Mouse (Mus musculus): ENCODE results near the gene Rangrf. TPM values are rescaled to one million over a fixed set of nuclear protein-coding genes. Genes with fewer than 3 reads are reported as not detected.

The Rangrf gene
- polyA plus RNA-seq (2021; fragmentation: Nextera tagmentation) = 26.7 and 27.0 TPM in 2 replicates
- long read RNA-seq, experiment 1, partial matches to known transcripts = 0 of 5 reads
- long read RNA-seq, experiment 1, other reads (novel, unspliced or antisense) = 0 of 5 reads
- long read RNA-seq, experiment 2, transcript Rangrf-201 (5 exons, 820 nt) = major isoform, 12 of 13 reads
- long read RNA-seq, experiment 2, partial matches to known transcripts = 1 of 13 reads
- long read RNA-seq, experiment 2, other reads (novel, unspliced or antisense) = 0 of 13 reads

DNA sequence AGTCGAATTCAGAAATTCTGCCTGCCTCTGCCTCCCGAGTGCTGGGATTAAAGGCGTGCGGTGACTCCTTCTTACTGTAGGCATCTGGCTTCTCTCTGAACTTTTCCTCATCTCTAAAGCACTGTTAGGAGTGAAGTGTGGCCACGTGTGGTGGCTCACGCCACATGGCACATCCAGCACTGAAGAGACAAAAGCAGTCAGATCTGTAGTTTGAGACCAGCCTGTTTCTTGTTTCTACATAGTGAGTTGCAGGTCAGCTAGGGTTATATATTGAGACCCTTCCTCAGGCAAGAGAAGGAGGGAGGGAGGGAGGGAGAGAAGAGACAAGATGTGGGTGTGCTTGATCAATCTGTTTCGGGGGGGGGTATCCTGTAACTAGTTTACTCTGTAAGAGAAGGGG is at the start of gene Rangrf:
Gene Rangrf, minus strand, starts transcription at position 101 of the 400 bp plus-strand sequence.

DNA sequence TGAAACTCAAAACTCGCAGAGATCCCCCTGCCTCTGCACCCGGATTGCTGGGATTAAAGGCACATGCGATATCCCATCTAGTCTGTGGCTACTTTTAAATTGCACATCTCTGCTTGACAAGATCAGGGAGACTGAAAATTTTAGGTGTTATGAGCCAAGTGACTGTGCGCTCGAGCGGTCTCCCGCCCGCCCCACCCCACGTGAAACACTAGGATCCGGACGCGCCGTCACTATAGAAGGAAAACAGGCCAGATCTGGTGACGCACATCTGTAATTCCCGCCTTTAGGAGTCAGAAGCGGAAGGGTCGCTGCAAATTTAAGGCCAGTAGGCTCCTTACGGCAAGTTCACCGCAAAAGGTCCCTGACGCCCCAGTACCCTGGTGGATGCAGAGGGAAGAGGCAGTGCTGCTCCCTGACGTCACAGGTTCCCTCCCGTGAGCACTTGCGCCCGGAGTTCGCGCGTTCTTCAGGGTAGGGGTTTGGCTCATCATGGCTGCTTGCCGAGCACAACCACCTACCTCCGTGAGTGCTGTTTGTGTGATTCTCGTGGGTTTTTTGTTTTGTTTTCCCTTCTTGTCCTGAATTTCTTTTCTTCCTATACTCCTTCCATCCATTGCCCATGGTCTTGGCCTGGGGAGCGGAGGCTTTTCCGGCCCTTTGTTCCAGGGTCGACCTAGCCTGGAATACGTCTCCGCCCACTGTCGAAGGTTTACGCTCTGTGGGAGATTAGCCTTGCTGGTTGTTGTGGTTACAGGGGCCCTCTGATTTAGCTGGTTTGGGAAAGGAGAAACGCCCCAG is 40.9 kb upstream of the Rangrf start, which contains the start of gene Ctc1:
Gene Ctc1, plus strand, starts transcription at position 268 of the 798 bp plus-strand sequence.

DNA sequence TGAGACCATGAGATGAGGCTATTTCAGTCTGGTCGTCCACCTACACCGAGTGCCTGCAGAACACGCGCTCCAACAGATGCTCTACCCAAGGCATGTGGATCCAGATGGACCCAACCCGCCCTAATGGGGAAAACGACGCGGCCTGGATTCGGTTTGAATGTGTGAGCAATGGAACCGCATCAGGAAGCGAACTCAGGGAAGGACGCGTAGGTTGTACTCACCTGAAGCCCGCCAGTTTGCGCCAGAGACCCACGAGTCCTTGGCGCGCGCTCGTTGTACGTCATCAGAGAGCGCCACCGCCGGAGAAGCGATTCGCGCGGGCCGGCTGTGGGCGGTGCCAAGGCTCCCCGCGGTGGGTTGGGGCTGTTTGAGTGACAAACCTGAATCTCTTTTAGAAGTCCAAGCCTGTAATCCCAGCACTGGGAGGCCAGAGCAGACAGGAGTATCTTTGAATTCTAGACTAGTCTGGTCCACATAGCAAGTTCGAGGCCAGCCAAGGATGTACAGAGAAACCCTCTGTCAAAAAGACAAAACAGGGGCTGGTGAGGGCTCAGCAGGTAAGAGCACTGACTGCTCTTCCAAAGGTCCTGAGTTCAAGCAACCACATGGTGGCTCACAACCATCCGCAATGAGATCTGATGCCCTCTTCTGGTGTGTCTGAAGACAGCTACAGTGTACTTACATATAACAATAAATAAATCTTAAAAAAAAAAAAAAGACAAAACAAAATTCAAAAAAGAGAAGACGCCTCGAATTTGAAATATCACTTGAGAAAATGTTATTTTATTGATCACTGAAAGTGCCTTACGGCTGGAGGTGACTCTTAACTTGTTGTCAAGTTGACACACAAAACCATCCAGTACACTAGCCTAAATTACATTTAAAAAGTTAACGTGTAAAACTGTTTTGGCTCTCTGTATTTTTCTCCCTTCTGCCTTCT is 33.5 kb upstream of the Rangrf start, which contains the start of gene Pfas:
Gene Pfas, minus strand, starts transcription at position 279 of the 940 bp plus-strand sequence.

DNA sequence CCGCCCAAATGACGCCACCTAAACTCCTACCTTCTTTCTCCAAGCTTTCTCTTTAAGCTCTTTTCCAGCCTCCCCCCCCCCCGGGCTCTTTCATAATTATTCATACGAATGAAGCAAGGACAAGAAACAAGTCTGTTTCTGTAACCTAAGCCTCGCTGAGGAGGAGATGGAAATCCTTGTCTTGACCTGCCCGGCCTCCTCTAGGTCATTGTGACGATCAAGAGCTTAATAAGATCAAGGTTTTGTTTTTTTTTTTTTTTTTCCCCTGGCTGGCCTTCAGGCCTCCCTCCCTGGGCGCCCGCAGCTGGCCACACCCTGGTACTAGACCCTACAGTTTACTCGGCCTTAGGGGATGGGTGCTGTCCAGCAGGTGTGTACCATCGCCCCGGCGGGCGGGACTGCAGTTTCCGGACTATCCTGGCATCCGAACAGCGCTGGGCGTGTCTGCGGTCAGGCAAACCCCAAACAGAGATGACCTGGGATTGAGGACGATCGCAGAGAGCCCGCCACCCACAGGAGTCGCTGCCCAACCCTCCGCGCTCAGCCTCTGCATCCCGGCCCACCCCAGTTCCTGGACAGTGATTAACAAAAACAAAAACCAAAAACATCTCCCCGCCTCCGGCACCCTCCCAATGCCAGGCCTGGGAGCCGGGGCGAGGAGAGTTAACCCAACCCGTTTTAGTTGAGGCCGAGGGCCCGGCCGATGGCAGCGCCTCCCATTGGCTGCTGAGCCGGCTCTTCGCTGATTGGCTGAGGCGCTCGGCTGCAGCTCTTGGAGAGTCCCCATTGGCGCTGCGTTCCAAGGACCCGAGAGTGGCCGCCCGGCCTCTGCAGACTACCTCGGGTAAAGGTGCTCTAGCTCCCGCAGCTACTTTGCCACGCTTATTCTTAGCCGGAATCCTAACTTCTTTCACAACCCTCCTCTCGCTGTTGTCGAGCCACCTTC is 7.4 kb downstream of the Rangrf start, which contains the start of gene Slc25a35:
Gene Slc25a35, plus strand, starts transcription at position 795 of the 946 bp plus-strand sequence.

DNA sequence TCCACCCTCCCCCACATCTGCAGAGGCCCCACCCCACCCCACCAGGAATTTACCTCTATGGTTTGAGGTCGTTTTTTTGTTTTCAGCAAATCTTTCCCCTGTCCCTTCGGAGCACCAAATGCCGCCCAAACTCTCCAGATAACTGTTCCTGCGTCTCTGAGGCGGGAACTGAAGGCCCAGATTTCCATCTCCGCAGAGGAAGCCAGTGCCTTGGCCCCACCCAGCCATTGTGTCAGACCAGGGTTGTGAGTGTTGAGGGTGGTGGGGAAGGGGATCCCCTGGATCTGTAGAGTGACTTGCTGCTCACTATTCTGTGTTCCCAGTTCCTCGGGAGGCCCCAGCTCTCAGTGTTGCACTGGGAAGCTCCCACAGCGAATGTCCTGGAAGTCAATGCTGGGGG is 17.7 kb downstream of the Rangrf start, which contains the start of gene Arhgef15:
Gene Arhgef15, minus strand, starts transcription at position 173 of the 400 bp plus-strand sequence.

DNA sequence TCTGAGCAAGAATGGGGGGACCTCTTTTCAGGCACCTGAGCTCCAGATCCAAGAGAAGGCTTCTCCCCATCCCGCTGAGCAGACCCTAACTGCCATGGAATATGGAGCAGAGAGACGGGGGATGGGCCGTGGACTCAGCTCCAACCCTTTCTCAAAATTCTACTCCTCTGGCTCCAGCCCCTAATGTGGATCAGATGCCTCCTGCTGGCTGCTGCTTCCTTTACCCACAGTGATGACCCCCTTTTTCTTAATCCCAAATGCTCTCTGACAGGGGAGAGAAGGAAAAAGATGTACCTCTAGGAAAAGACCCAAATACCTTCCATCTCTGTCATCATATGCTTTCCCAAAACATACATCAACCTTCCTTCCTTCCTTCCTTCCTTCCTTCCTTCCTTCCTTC is 48.0 kb downstream of the Rangrf start, which contains the start of gene Odf4:
Gene Odf4, minus strand, starts transcription at position 101 of the 400 bp plus-strand sequence.

Other genes with a start within 250 kb of the Rangrf start
- 89.7 and 92.9 TPM in 2 replicates for gene Ndel1, start 103.3 kb downstream of the Rangrf start, polyA plus RNA-seq (2021; fragmentation: Nextera tagmentation)
- gene Rnf222, start 86.6 kb downstream of the Rangrf start, polyA plus RNA-seq (2021; fragmentation: Nextera tagmentation) = not detected in 2 replicates
- 3,549 and 3,569 TPM in 2 replicates for gene Rpl26, start 73.6 kb downstream of the Rangrf start, polyA plus RNA-seq (2021; fragmentation: Nextera tagmentation)
- not detected in 2 replicates for gene Odf4, start 48.1 kb downstream of the Rangrf start, polyA plus RNA-seq (2021; fragmentation: Nextera tagmentation)
- 9.7 and 13.3 TPM in 2 replicates for gene Arhgef15, start 17.7 kb downstream of the Rangrf start, polyA plus RNA-seq (2021; fragmentation: Nextera tagmentation)
- 2.4 and 3.7 TPM in 2 replicates for gene Slc25a35, start 7.1 kb downstream of the Rangrf start, polyA plus RNA-seq (2021; fragmentation: Nextera tagmentation)
- gene Pfas, start 33.3 kb upstream of the Rangrf start, polyA plus RNA-seq (2021; fragmentation: Nextera tagmentation) = 10.9 and 12.5 TPM in 2 replicates
- gene Ctc1, start 40.7 kb upstream of the Rangrf start, polyA plus RNA-seq (2021; fragmentation: Nextera tagmentation) = 14.9 and 16.4 TPM in 2 replicates
- gene Aurkb, start 70.5 kb upstream of the Rangrf start, polyA plus RNA-seq (2021; fragmentation: Nextera tagmentation) = 0.38 and 0.56 TPM in 2 replicates
- 13.0 and 28.1 TPM in 2 replicates for gene Borcs6, start 84.5 kb upstream of the Rangrf start, polyA plus RNA-seq (2021; fragmentation: Nextera tagmentation)
- 35.2 and 37.9 TPM in 2 replicates for gene Tmem107, start 95.6 kb upstream of the Rangrf start, polyA plus RNA-seq (2021; fragmentation: Nextera tagmentation)
- gene Vamp2, start 113.3 kb upstream of the Rangrf start, polyA plus RNA-seq (2021; fragmentation: Nextera tagmentation) = 323 and 837 TPM in 2 replicates
- 25.9 and 39.5 TPM in 2 replicates for gene Per1, start 120.0 kb upstream of the Rangrf start, polyA plus RNA-seq (2021; fragmentation: Nextera tagmentation)
- 0.43 and 1.3 TPM in 2 replicates for gene Hes7, start 145.2 kb upstream of the Rangrf start, polyA plus RNA-seq (2021; fragmentation: Nextera tagmentation)
- gene 9130213A22Rik, start 147.4 kb upstream of the Rangrf start, polyA plus RNA-seq (2021; fragmentation: Nextera tagmentation) = 0.54 and 0.85 TPM in 2 replicates
- 4.5 and 4.8 TPM in 2 replicates for gene Aloxe3, start 150.7 kb upstream of the Rangrf start, polyA plus RNA-seq (2021; fragmentation: Nextera tagmentation)
- 3.3 TPM in 2 replicates for gene Alox12b, start 181.8 kb upstream of the Rangrf start, polyA plus RNA-seq (2021; fragmentation: Nextera tagmentation)
- 2.8 and 4.3 TPM in 2 replicates for gene Alox8, start 222.7 kb upstream of the Rangrf start, polyA plus RNA-seq (2021; fragmentation: Nextera tagmentation)

All from left cerebral cortex, adult 6 months (tissue).